Mouse (Mus musculus): ENCODE measurements around the gene Eef1akmt2. TPM values are rescaled to one million over a fixed set of nuclear protein-coding genes. Genes with fewer than 3 reads are reported as not detected.

Eef1akmt2 gene
- polyA plus RNA-seq, 1 experiment from 2014 or later, result 42.0 TPM

GRCm38 (mm10) chr7:132809721-132810120 lies 42.8 kb downstream of the Eef1akmt2 start:
- Histone ChIP-seq H3K4me3 (ENCODE audit: control insufficient read depth in 1 of 2, insufficient read depth in 1 of 2, low read depth in 1 of 2, low read length in 2 of 2) (no peak overlapping the region), H3K4me1 (ENCODE audit: control insufficient read depth in 2 of 2, insufficient read depth in 2 of 2, low read length in 2 of 2) (peaks cover 40 to 78% of the 10 kb centered on the region in 2 experiments)
- ATAC-seq (ENCODE audit: insufficient number of reproducible peaks, insufficient read depth, low FRiP score, low read depth), result no peak

GRCm38 (mm10) chr7:132808841-132809682 lies 43.4 kb downstream of the Eef1akmt2 start:
- ATAC-seq (ENCODE audit: insufficient number of reproducible peaks, insufficient read depth, low FRiP score, low read depth), result no peak
- Histone ChIP-seq H3K27ac (replicated peaks in 1 of 2; ENCODE audit: control insufficient read depth in 1 of 2, insufficient read depth in 1 of 2, low read depth in 2 of 2, low read length in 2 of 2) (peak overlapping the region; percentile 4 to 43), H3K4me2 (ENCODE audit: low read length) (peak overlapping the region; percentile 8), H3K9me3 (ENCODE audit: control insufficient read depth, low read length) (no peaks in the 10 kb centered on the region), H3K9ac (ENCODE audit: low read length) (peak overlapping the region; percentile 13), H3K4me3 (ENCODE audit: control insufficient read depth in 1 of 2, insufficient read depth in 1 of 2, low read depth in 1 of 2, low read length in 2 of 2) (no peak overlapping the region), H3K27me3 (ENCODE audit: control insufficient read depth, insufficient read depth, low read length) (no peaks in the 10 kb centered on the region), H3K36me3 (ENCODE audit: control insufficient read depth, insufficient read depth, low read length) (no peaks in the 10 kb centered on the region), H3K4me1 (ENCODE audit: control insufficient read depth in 2 of 2, insufficient read depth in 2 of 2, low read length in 2 of 2) (peaks cover 43 to 78% of the 10 kb centered on the region in 2 experiments)
- WGBS, result 12% methylated on average over 20 of the region's 20 CpGs

More at GRCm38 (mm10) chr7:132809721-132810120, 42.8 kb downstream of the Eef1akmt2 start:
- Histone ChIP-seq H3K36me3 (ENCODE audit: control insufficient read depth, insufficient read depth, low read length) (no peaks in the 10 kb centered on the region), H3K27me3 (ENCODE audit: control insufficient read depth, insufficient read depth, low read length) (no peaks in the 10 kb centered on the region), H3K27ac (replicated peaks in 1 of 2; ENCODE audit: control insufficient read depth in 1 of 2, insufficient read depth in 1 of 2, low read depth in 2 of 2, low read length in 2 of 2) (no peak overlapping the region; a peak in 1 of 4 replicates), H3K9ac (ENCODE audit: low read length) (peak overlapping the region; percentile 22), H3K4me2 (ENCODE audit: low read length) (peak overlapping the region; percentile 8; the same call in 1 of the 2 replicates), H3K9me3 (ENCODE audit: control insufficient read depth, low read length) (no peaks in the 10 kb centered on the region)
- 67% methylated on average over 6 of the region's 6 CpGs for WGBS

- Histone ChIP-seq H3K4me3 (ENCODE audit: control insufficient read depth in 1 of 2, insufficient read depth in 1 of 2, low read depth in 1 of 2, low read length in 2 of 2) (no peak overlapping the region), H3K9ac (ENCODE audit: low read length) (peak overlapping the region; percentile 13), H3K27ac (replicated peaks in 1 of 2; ENCODE audit: control insufficient read depth in 1 of 2, insufficient read depth in 1 of 2, low read depth in 2 of 2, low read length in 2 of 2) (peak overlapping the region in 1 of 2 experiments; percentile 43; a peak in 2 of 4 replicates), H3K36me3 (ENCODE audit: control insufficient read depth, insufficient read depth, low read length) (no peaks in the 10 kb centered on the region), H3K4me1 (ENCODE audit: control insufficient read depth in 2 of 2, insufficient read depth in 2 of 2, low read length in 2 of 2) (peaks cover 51 to 85% of the 10 kb centered on the region in 2 experiments), H3K4me2 (ENCODE audit: low read length) (peak overlapping the region; percentile 8; the same call in 1 of the 2 replicates), H3K9me3 (ENCODE audit: control insufficient read depth, low read length) (no peaks in the 10 kb centered on the region), H3K27me3 (ENCODE audit: control insufficient read depth, insufficient read depth, low read length) (no peaks in the 10 kb centered on the region)
- ATAC-seq (ENCODE audit: insufficient number of reproducible peaks, insufficient read depth, low FRiP score, low read depth), result no peak
- 64% methylated on average over 7 of the region's 7 CpGs for WGBS
These were observed 44.2 kb downstream of the Eef1akmt2 start for GRCm38 (mm10) chr7:132808051-132808796.

GRCm38 (mm10) chr7:132806926-132807857 lies 45.3 kb downstream of the Eef1akmt2 start:
- no peak overlapping the region for H3K4me3 ChIP-seq (ENCODE audit: control insufficient read depth in 1 of 2, insufficient read depth in 1 of 2, low read depth in 1 of 2, low read length in 2 of 2)
- H3K4me2 ChIP-seq (ENCODE audit: low read length), result no peak overlapping the region
- H3K9ac ChIP-seq (ENCODE audit: low read length), result peak overlapping the region; percentile 31; the same call in 1 of the 2 replicates
- no peaks in the 10 kb centered on the region for H3K36me3 ChIP-seq (ENCODE audit: control insufficient read depth, insufficient read depth, low read length)
- ATAC-seq (ENCODE audit: insufficient number of reproducible peaks, insufficient read depth, low FRiP score, low read depth), result no peak; the same call in 1 of the 2 replicates
- H3K9me3 ChIP-seq (ENCODE audit: control insufficient read depth, low read length), result no peaks in the 10 kb centered on the region
- 51% methylated on average over 13 of the region's 13 CpGs for WGBS
- peaks cover 61 to 95% of the 10 kb centered on the region in 2 experiments for H3K4me1 ChIP-seq (ENCODE audit: control insufficient read depth in 2 of 2, insufficient read depth in 2 of 2, low read length in 2 of 2)
- no peaks in the 10 kb centered on the region for H3K27me3 ChIP-seq (ENCODE audit: control insufficient read depth, insufficient read depth, low read length)
- peak overlapping the region; percentile 2 to 63; a peak in 3 of 4 replicates for H3K27ac ChIP-seq (replicated peaks in 1 of 2; ENCODE audit: control insufficient read depth in 1 of 2, insufficient read depth in 1 of 2, low read depth in 2 of 2, low read length in 2 of 2)

GRCm38 (mm10) chr7:132806286-132806685 lies 46.2 kb downstream of the Eef1akmt2 start:
- H3K9me3 ChIP-seq (ENCODE audit: control insufficient read depth, low read length), result no peaks in the 10 kb centered on the region
- no peaks in the 10 kb centered on the region for H3K27me3 ChIP-seq (ENCODE audit: control insufficient read depth, insufficient read depth, low read length)
- H3K9ac ChIP-seq (ENCODE audit: low read length), result 0 out of 2 replicates have a peak overlapping the region, but pooled peaks have one; percentile 21
- H3K27ac ChIP-seq (replicated peaks in 1 of 2; ENCODE audit: control insufficient read depth in 1 of 2, insufficient read depth in 1 of 2, low read depth in 2 of 2, low read length in 2 of 2), result peak overlapping the region; percentile 20 to 63; a peak in 3 of 4 replicates
- ATAC-seq (ENCODE audit: insufficient number of reproducible peaks, insufficient read depth, low FRiP score, low read depth), result no peak
- H3K4me2 ChIP-seq (ENCODE audit: low read length), result no peak overlapping the region
- no peak overlapping the region for H3K4me3 ChIP-seq (ENCODE audit: control insufficient read depth in 1 of 2, insufficient read depth in 1 of 2, low read depth in 1 of 2, low read length in 2 of 2)
- no peaks in the 10 kb centered on the region for H3K36me3 ChIP-seq (ENCODE audit: control insufficient read depth, insufficient read depth, low read length)
- peaks cover 60 to 93% of the 10 kb centered on the region in 2 experiments for H3K4me1 ChIP-seq (ENCODE audit: control insufficient read depth in 2 of 2, insufficient read depth in 2 of 2, low read length in 2 of 2)
- WGBS, result 59% methylated on average over 5 of the region's 5 CpGs

- H3K27ac ChIP-seq (replicated peaks in 1 of 2; ENCODE audit: control insufficient read depth in 1 of 2, insufficient read depth in 1 of 2, low read depth in 2 of 2, low read length in 2 of 2), result no peak overlapping the region
- WGBS, result 86% methylated on average over 5 of the region's 5 CpGs
- no peaks in the 10 kb centered on the region for H3K27me3 ChIP-seq (ENCODE audit: control insufficient read depth, insufficient read depth, low read length)
These were observed 47.5 kb downstream of the Eef1akmt2 start for GRCm38 (mm10) chr7:132804951-132805350.

More at GRCm38 (mm10) chr7:132804951-132805350, 47.5 kb downstream of the Eef1akmt2 start:
- Histone ChIP-seq H3K4me1 (ENCODE audit: control insufficient read depth in 2 of 2, insufficient read depth in 2 of 2, low read length in 2 of 2) (peaks cover 64 to 93% of the 10 kb centered on the region in 2 experiments), H3K9ac (ENCODE audit: low read length) (no peak overlapping the region), H3K9me3 (ENCODE audit: control insufficient read depth, low read length) (no peaks in the 10 kb centered on the region), H3K4me3 (ENCODE audit: control insufficient read depth in 1 of 2, insufficient read depth in 1 of 2, low read depth in 1 of 2, low read length in 2 of 2) (no peak overlapping the region), H3K36me3 (ENCODE audit: control insufficient read depth, insufficient read depth, low read length) (no peaks in the 10 kb centered on the region), H3K4me2 (ENCODE audit: low read length) (no peak overlapping the region)
- no peak for ATAC-seq (ENCODE audit: insufficient number of reproducible peaks, insufficient read depth, low FRiP score, low read depth)
